Mouse (Mus musculus) ES-E14 (cell line): ENCODE measurements around the gene Psma7. TPM values are rescaled to one million over a fixed set of nuclear protein-coding genes. Genes with fewer than 3 reads are reported as not detected.

Experiments
- DNase-seq: peaks from one replicate; pipeline ENCODE4 v3.0.0-alpha.2; 2013; ENCODE audit warnings: low read depth, low spot score
- H3K27ac ChIP-seq: 2 replicates; pipeline ENCODE4 v1.5.1; 2012; ENCODE audit warnings: low read depth, mild to moderate bottlenecking, low read length, moderate library complexity, mixed read lengths; ENCODE audit not compliant: poor library complexity, insufficient read depth, severe bottlenecking
- H3K36me3 ChIP-seq: 2 replicates; pipeline ENCODE4 v1.6.1; 2012; ENCODE audit warnings: mild to moderate bottlenecking, low read length, moderate library complexity, mixed read lengths; ENCODE audit not compliant: control insufficient read depth, poor library complexity, insufficient read depth, severe bottlenecking
- H3K4me1 ChIP-seq, 2 experiments: fragments of 150-350 bp in 1 of 2; sonication (generic) in 1 of 2; 2 replicates each; pipeline ENCODE4 v1.6.1; 2012; ENCODE audit warnings: low read length in 2 of 2, mild to moderate bottlenecking in 1 of 2, mixed read lengths in 1 of 2; ENCODE audit not compliant: control insufficient read depth in 2 of 2, insufficient read depth in 2 of 2, poor library complexity in 1 of 2
- H3K4me3 ChIP-seq, 2 experiments: fragments of 150-350 bp in 1 of 2; sonication (generic) in 1 of 2; 2 replicates each; pipeline ENCODE4 v1.5.1; 2012; ENCODE audit warnings: low read length in 2 of 2, low read depth in 1 of 2, mild to moderate bottlenecking in 1 of 2, mixed read lengths in 1 of 2; ENCODE audit not compliant: insufficient read depth in 1 of 2, poor library complexity in 1 of 2, severe bottlenecking in 1 of 2
- H3K9ac ChIP-seq: 2 replicates; pipeline ENCODE4 v1.6.1; 2012; ENCODE audit warnings: low read depth, mild to moderate bottlenecking, low read length, mixed read lengths; ENCODE audit not compliant: poor library complexity, insufficient read depth, severe bottlenecking
- H3K9me3 ChIP-seq: fragments of 150-350 bp; sonication (generic); 2 replicates; pipeline ENCODE4 v1.6.1; 2012; ENCODE audit warnings: low read depth, mild to moderate bottlenecking, low read length; ENCODE audit not compliant: control insufficient read depth, insufficient read depth
- CHD2 ChIP-seq: IDR thresholded peaks from 2 replicates; pipeline ENCODE4 v1.6.1; 2014; ENCODE audit warnings: mild to moderate bottlenecking, low read depth, low read length, inconsistent platforms
- HCFC1 ChIP-seq: IDR thresholded peaks from 2 replicates; pipeline ENCODE4 v1.6.1; 2012; ENCODE audit warnings: low read length, inconsistent platforms, borderline replicate concordance; ENCODE audit not compliant: insufficient read depth
- MAFK ChIP-seq: IDR thresholded peaks from 2 replicates; pipeline ENCODE4 v1.6.1; 2014; ENCODE audit warnings: mild to moderate bottlenecking, low read depth, low read length, inconsistent platforms; ENCODE audit not compliant: insufficient read depth
- ZC3H11A ChIP-seq: IDR thresholded peaks from 2 replicates; pipeline ENCODE4 v1.6.1; 2012; ENCODE audit warnings: low read depth, mild to moderate bottlenecking, inconsistent platforms, low read length, borderline replicate concordance
- ZNF384 ChIP-seq: IDR thresholded peaks from 2 replicates; pipeline ENCODE4 v1.6.1; 2012; ENCODE audit warnings: low read depth, low read length, inconsistent platforms
- in situ Hi-C, 2 experiments: fragments of 600-800 bp; cut with MboI; formaldehyde crosslinking; loops; one replicate each; pipeline ENCODE4 v1.15.1; 2025; ENCODE audit warnings: low sequenced_read_pairs in 2 of 2, inconsistent platforms in 1 of 2; ENCODE audit not compliant: unreplicated experiment in 2 of 2
- total RNA-seq: library from RNA; depleted of rRNA; stranded (reverse); fragments of 300-350 nt; gene quantifications from 2 replicates; pipeline ENCODE4 v1.2.3, GENCODE M21; 2012

Psma7 gene
- total RNA-seq, 1 experiment, result 381 TPM

GRCm38 (mm10) chr2:180010686-180011085 is 31.5 kb downstream of the Psma7 start:
- H3K27ac ChIP-seq, result no peak overlapping the region
- in situ Hi-C loops, result no loop called here
- no peak overlapping the region for H3K4me3 ChIP-seq
- no peak overlapping the region for H3K9ac ChIP-seq
- DNase-seq, result no peak
- H3K4me1 ChIP-seq, result peaks cover 0 to 10% of the 10 kb centered on the region in 2 experiments; a peak in 1 of 4 replicates
- peak; percentile 16; the same call in 1 of the 2 replicates for TF ChIP-seq ZNF384
- no peak for TF ChIP-seq ZC3H11A
- H3K36me3 ChIP-seq, result no peaks in the 10 kb centered on the region
- no peaks in the 10 kb centered on the region for H3K9me3 ChIP-seq

DNA sequence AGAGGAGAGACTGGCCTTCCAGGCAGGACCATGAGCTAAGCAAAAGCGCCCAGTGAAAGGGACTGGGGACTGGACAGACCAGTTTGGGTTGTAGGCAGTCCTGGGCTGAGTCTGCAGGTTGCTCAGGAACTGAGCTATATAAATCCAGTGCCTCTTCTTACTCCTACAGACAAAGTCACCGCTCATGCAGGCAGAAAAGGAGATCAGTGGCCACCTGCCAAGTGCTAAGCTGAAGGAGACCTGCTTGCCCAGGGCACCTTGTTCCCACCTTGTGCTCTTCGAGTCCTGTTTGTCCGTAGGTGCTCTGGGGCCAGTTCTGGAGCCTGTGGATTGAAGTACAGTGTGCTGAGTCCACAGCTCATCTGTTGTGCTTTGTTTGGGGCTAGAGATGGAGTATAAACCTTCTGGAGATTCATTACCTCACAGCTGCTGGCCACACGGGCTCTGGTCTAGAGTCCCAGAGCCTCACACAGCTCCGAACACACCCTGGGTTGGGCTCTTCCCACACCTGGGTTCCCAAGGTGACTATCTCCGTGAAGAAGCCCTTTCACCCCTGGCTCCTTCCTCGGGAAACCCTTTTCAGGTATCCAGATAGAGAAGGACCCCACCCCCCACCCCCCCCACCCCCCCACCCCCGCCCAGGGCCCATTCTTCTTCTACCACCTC is 35.7 kb downstream of the Psma7 start:
- TF ChIP-seq ZC3H11A (no peak), MAFK (no peak), CHD2 (no peak), ZNF384 (no peak), HCFC1 (no peak)
- no peak for DNase-seq
- no peaks in the 10 kb centered on the region for H3K9me3 ChIP-seq
- H3K4me1 ChIP-seq, result peaks cover 0 to 9% of the 10 kb centered on the region in 2 experiments; a peak in 1 of 4 replicates
- no peaks in the 10 kb centered on the region for H3K36me3 ChIP-seq
- in situ Hi-C loops, result no loop called here
- H3K9ac ChIP-seq, result no peak overlapping the region
- no peak overlapping the region for H3K4me3 ChIP-seq
- H3K27ac ChIP-seq, result no peak overlapping the region

DNA sequence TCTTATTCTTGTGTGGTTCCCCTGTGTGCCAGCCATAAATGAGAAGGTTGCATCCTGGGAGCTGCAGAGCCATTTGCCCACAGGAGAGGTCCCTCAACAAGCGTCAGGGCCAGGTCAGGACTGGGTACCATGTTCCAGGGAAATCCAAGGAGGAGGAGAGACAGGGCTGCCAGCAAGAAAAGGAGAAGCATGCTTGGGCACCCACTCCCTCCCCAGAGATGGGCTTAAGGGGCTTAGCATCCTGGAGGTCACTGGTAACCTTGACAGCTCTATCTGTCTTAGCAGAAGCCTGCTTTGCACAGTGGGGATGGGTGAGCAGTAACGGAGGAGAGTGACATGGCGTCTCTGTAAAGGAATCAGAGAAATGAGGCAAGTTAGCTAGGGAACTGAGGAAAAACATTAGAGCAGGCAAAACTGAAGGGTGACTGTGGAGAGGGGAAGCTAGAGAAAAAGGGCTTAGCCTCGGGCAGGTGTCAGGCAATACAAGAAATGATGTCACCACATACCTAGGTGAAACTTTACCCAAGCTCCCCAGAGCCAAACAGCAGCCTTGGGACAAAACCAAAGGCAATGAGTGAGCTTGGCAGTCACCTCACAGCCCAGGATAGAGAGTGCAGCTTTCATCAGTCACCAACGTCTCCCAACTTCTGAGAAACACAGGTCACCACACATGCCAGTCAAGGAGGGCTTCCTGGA is 36.4 kb downstream of the Psma7 start:
- H3K4me1 ChIP-seq, result peaks cover 0 to 9% of the 10 kb centered on the region in 2 experiments; a peak in 1 of 4 replicates
- H3K9ac ChIP-seq, result no peak overlapping the region
- no peak for DNase-seq
- H3K27ac ChIP-seq, result no peak overlapping the region
- H3K4me3 ChIP-seq, result no peak overlapping the region
- H3K36me3 ChIP-seq, result no peaks in the 10 kb centered on the region
- no peaks in the 10 kb centered on the region for H3K9me3 ChIP-seq
- in situ Hi-C loops, result no loop called here
- TF ChIP-seq MAFK (no peak), CHD2 (no peak), ZNF384 (no peak), ZC3H11A (no peak), HCFC1 (no peak)

- Histone ChIP-seq H3K4me3 (no peak overlapping the region), H3K9me3 (no peaks in the 10 kb centered on the region), H3K9ac (no peak overlapping the region), H3K4me1 (peaks cover 0 to 11% of the 10 kb centered on the region in 2 experiments; a peak in 1 of 4 replicates), H3K36me3 (no peaks in the 10 kb centered on the region), H3K27ac (no peak overlapping the region)
- in situ Hi-C loops, result no loop called here
- no peak for DNase-seq
- TF ChIP-seq CHD2 (no peak), ZNF384 (no peak), MAFK (no peak), HCFC1 (no peak), ZC3H11A (no peak)
Observed at GRCm38 (mm10) chr2:180001635-180002034, 40.6 kb downstream of the Psma7 start.
